Mouse (Mus musculus) mouse trophoblast stem cell (cell line): ENCODE results near the gene Pax5.

Experiments
- in situ Hi-C, 2 experiments: fragments of 300-500 bp; cut with MseI, MboI; formaldehyde crosslinking; loops; 2 replicates in 1 of 2; 3 replicates in 1 of 2; pipeline ENCODE4 v1.15.1; 2025

The Pax5 gene

GRCm38 (mm10) chr4:44705967-44706366, 4.3 kb downstream of the Pax5 start:
- in situ Hi-C loops, result no loop called here

- in situ Hi-C loops, result no loop called here
Measured at GRCm38 (mm10) chr4:44705151-44705550, 5.1 kb downstream of the Pax5 start.

GRCm38 (mm10) chr4:44704369-44704745, 5.9 kb downstream of the Pax5 start:
- in situ Hi-C loops, result no loop called here

- in situ Hi-C loops, result no loop called here
Measured at GRCm38 (mm10) chr4:44703686-44704368, 6.5 kb downstream of the Pax5 start.

- in situ Hi-C loops, result no loop called here
Measured at GRCm38 (mm10) chr4:44702891-44703685, 7.2 kb downstream of the Pax5 start.

- in situ Hi-C loops, result no loop called here
Measured at GRCm38 (mm10) chr4:44702011-44702527, 8.2 kb downstream of the Pax5 start.

- in situ Hi-C loops, result no loop called here
Measured at GRCm38 (mm10) chr4:44701513-44701912, 8.8 kb downstream of the Pax5 start.

- in situ Hi-C loops, result no loop called here
Measured at GRCm38 (mm10) chr4:44696676-44697075, 13.6 kb downstream of the Pax5 start.

GRCm38 (mm10) chr4:44694369-44694768, 15.9 kb downstream of the Pax5 start:
- in situ Hi-C loops, result no loop called here

- in situ Hi-C loops, result no loop called here
Measured at GRCm38 (mm10) chr4:44685582-44685981, 24.7 kb downstream of the Pax5 start.

GRCm38 (mm10) chr4:44680242-44680897, 29.9 kb downstream of the Pax5 start:
- in situ Hi-C loops, result no loop called here

GRCm38 (mm10) chr4:44678641-44679040, 31.6 kb downstream of the Pax5 start:
- in situ Hi-C loops, result no loop called here

GRCm38 (mm10) chr4:44678026-44678425, 32.3 kb downstream of the Pax5 start:
- in situ Hi-C loops, result no loop called here

- in situ Hi-C loops, result no loop called here
Measured at GRCm38 (mm10) chr4:44674973-44675372, 35.3 kb downstream of the Pax5 start.

- in situ Hi-C loops, result no loop called here
Measured at GRCm38 (mm10) chr4:44673726-44674125, 36.6 kb downstream of the Pax5 start.

GRCm38 (mm10) chr4:44672216-44672937, 37.9 kb downstream of the Pax5 start:
- in situ Hi-C loops, result no loop called here

- in situ Hi-C loops, result no loop called here
Measured at GRCm38 (mm10) chr4:44671486-44671885, 38.8 kb downstream of the Pax5 start.

GRCm38 (mm10) chr4:44671035-44671434, 39.3 kb downstream of the Pax5 start:
- in situ Hi-C loops, result no loop called here

- in situ Hi-C loops, result no loop called here
Measured at GRCm38 (mm10) chr4:44670380-44670779, 39.9 kb downstream of the Pax5 start.

- in situ Hi-C loops, result loop anchor here in 1 of 2 experiments (10.0 kb wide), 1 partner anchor 95 kb away; no protein-coding TSS in a partner anchor
Measured at GRCm38 (mm10) chr4:44669485-44670181, 40.7 kb downstream of the Pax5 start.

GRCm38 (mm10) chr4:44668574-44668973, 41.7 kb downstream of the Pax5 start:
- in situ Hi-C loops, result loop anchor here in 1 of 2 experiments (10.0 kb wide), 1 partner anchor 94 kb away; no protein-coding TSS in a partner anchor
